Mouse (Mus musculus): Measurements from ENCODE around the gene Ifi204. TPM values are rescaled to one million over a fixed set of nuclear protein-coding genes. Genes with fewer than 3 reads are reported as not detected.
"Not testable (repeated sequence)": the region's sequence is repeated elsewhere in the genome, so short reads cannot be mapped to it uniquely, and the experiment has no call there.

Ifi204 gene
- polyA plus RNA-seq, 1 experiment from 2014 or later: 1.00 TPM

- 75% methylated on average over 4 of the region's 4 CpGs for WGBS
These were observed 25.1 kb downstream of the Ifi204 start, which contains the start of gene Ifi207 for GRCm38 (mm10) chr1:173741656-173742055. Gene Ifi207 (minus strand): TSS chr1:173741747.

GRCm38 (mm10) chr1:173740537-173740936, 26.2 kb downstream of the Ifi204 start:
- Histone ChIP-seq H3K4me3 (ENCODE audit: low read depth, low read length) (no peak overlapping the region), H3K4me2 (ENCODE audit: low read depth, low read length) (no peak overlapping the region), H3K9ac (replicated peaks; ENCODE audit: low read length) (no peak overlapping the region), H3K4me1 (ENCODE audit: control insufficient read depth, insufficient read depth, low read length) (no peaks in the 10 kb centered on the region), H3K9me3 (replicated peaks; ENCODE audit: control insufficient read depth, low read length) (no peaks in the 10 kb centered on the region), H3K27me3 (ENCODE audit: control insufficient read depth, insufficient read depth, low read length) (no peaks in the 10 kb centered on the region), H3K36me3 (replicated peaks; ENCODE audit: control insufficient read depth, insufficient read depth, low read depth, low read length) (no peaks in the 10 kb centered on the region), H3K27ac (replicated peaks; ENCODE audit: low read depth, low read length) (no peak overlapping the region)
- ATAC-seq (replicated peaks; ENCODE audit: insufficient number of reproducible peaks, low FRiP score, low TSS enrichment, low read depth) (no peak), DNase-seq (ENCODE audit: low spot score) (no peak)

More at GRCm38 (mm10) chr1:173741656-173742055, 25.1 kb downstream of the Ifi204 start, which contains the start of gene Ifi207:
- no peaks in the 10 kb centered on the region for H3K9me3 ChIP-seq (replicated peaks; ENCODE audit: control insufficient read depth, low read length)
- H3K27me3 ChIP-seq (ENCODE audit: control insufficient read depth, insufficient read depth, low read length): no peaks in the 10 kb centered on the region
- H3K4me1 ChIP-seq (ENCODE audit: control insufficient read depth, insufficient read depth, low read length): no peaks in the 10 kb centered on the region
- H3K4me2 ChIP-seq (ENCODE audit: low read depth, low read length): no peak within 1 kb of the TSS
- ATAC-seq (replicated peaks; ENCODE audit: insufficient number of reproducible peaks, low FRiP score, low TSS enrichment, low read depth) (no peak), DNase-seq (ENCODE audit: low spot score) (no peak)
- H3K27ac ChIP-seq (replicated peaks; ENCODE audit: low read depth, low read length): no peak within 1 kb of the TSS
- no peak within 1 kb of the TSS for H3K4me3 ChIP-seq (ENCODE audit: low read depth, low read length)
- no peak within 1 kb of the TSS for H3K9ac ChIP-seq (replicated peaks; ENCODE audit: low read length)
- no peaks in the 10 kb centered on the region for H3K36me3 ChIP-seq (replicated peaks; ENCODE audit: control insufficient read depth, insufficient read depth, low read depth, low read length)

GRCm38 (mm10) chr1:173736986-173737385, 29.8 kb downstream of the Ifi204 start:
- DNase-seq (ENCODE audit: low spot score) (no peak), ATAC-seq (replicated peaks; ENCODE audit: insufficient number of reproducible peaks, low FRiP score, low TSS enrichment, low read depth) (no peak)
- Histone ChIP-seq H3K4me3 (ENCODE audit: low read depth, low read length) (no peak overlapping the region), H3K4me2 (ENCODE audit: low read depth, low read length) (no peak overlapping the region), H3K9ac (replicated peaks; ENCODE audit: low read length) (no peak overlapping the region), H3K9me3 (replicated peaks; ENCODE audit: control insufficient read depth, low read length) (no peaks in the 10 kb centered on the region), H3K27me3 (ENCODE audit: control insufficient read depth, insufficient read depth, low read length) (no peaks in the 10 kb centered on the region), H3K4me1 (ENCODE audit: control insufficient read depth, insufficient read depth, low read length) (no peaks in the 10 kb centered on the region), H3K27ac (replicated peaks; ENCODE audit: low read depth, low read length) (no peak overlapping the region), H3K36me3 (replicated peaks; ENCODE audit: control insufficient read depth, insufficient read depth, low read depth, low read length) (no peaks in the 10 kb centered on the region)
- WGBS: 61% methylated on average over 2 of the region's 2 CpGs

- not testable (repeated sequence) for H3K9ac ChIP-seq (replicated peaks; ENCODE audit: low read length); H3K27ac ChIP-seq (replicated peaks; ENCODE audit: low read depth, low read length); H3K4me3 ChIP-seq (ENCODE audit: low read depth, low read length); H3K36me3 ChIP-seq (replicated peaks; ENCODE audit: control insufficient read depth, insufficient read depth, low read depth, low read length); DNase-seq (ENCODE audit: low spot score); H3K4me1 ChIP-seq (ENCODE audit: control insufficient read depth, insufficient read depth, low read length); H3K4me2 ChIP-seq (ENCODE audit: low read depth, low read length); ATAC-seq (replicated peaks; ENCODE audit: insufficient number of reproducible peaks, low FRiP score, low TSS enrichment, low read depth); H3K9me3 ChIP-seq (replicated peaks; ENCODE audit: control insufficient read depth, low read length); H3K27me3 ChIP-seq (ENCODE audit: control insufficient read depth, insufficient read depth, low read length)
- WGBS: 92% methylated on average over 4 of the region's 4 CpGs
These were observed 31.7 kb downstream of the Ifi204 start for GRCm38 (mm10) chr1:173735015-173735414.

GRCm38 (mm10) chr1:173733219-173733618, 33.5 kb downstream of the Ifi204 start:
- ATAC-seq (replicated peaks; ENCODE audit: insufficient number of reproducible peaks, low FRiP score, low TSS enrichment, low read depth): 0 out of 2 replicates have a peak, but pooled peaks have one; percentile 14

More at GRCm38 (mm10) chr1:173733219-173733618, 33.5 kb downstream of the Ifi204 start:
- Histone ChIP-seq H3K9me3 (replicated peaks; ENCODE audit: control insufficient read depth, low read length) (no peaks in the 10 kb centered on the region), H3K9ac (replicated peaks; ENCODE audit: low read length) (no peak overlapping the region), H3K4me1 (ENCODE audit: control insufficient read depth, insufficient read depth, low read length) (no peaks in the 10 kb centered on the region), H3K27me3 (ENCODE audit: control insufficient read depth, insufficient read depth, low read length) (no peaks in the 10 kb centered on the region), H3K36me3 (replicated peaks; ENCODE audit: control insufficient read depth, insufficient read depth, low read depth, low read length) (no peaks in the 10 kb centered on the region), H3K4me3 (ENCODE audit: low read depth, low read length) (no peak overlapping the region), H3K27ac (replicated peaks; ENCODE audit: low read depth, low read length) (no peak overlapping the region), H3K4me2 (ENCODE audit: low read depth, low read length) (no peak overlapping the region)
- DNase-seq (ENCODE audit: low spot score): peak; percentile 20
- 30% methylated on average over 7 of the region's 7 CpGs for WGBS

Other genes with a start within 250 kb of the Ifi204 start
- gene Ifi214, start 231.0 kb downstream of the Ifi204 start, polyA plus RNA-seq (2014; fragmentation: Nextera tagmentation; extraction: Ambion mirVana): not detected in 2 replicates
- not detected in 2 replicates for gene Ifi213, start 167.7 kb downstream of the Ifi204 start, polyA plus RNA-seq (2014; fragmentation: Nextera tagmentation; extraction: Ambion mirVana)
- gene Ifi209, start 136.0 kb downstream of the Ifi204 start, polyA plus RNA-seq (2014; fragmentation: Nextera tagmentation; extraction: Ambion mirVana): not detected in 2 replicates
- gene Ifi208, start 93.3 kb downstream of the Ifi204 start, polyA plus RNA-seq (2014; fragmentation: Nextera tagmentation; extraction: Ambion mirVana): 0.07 and 0.11 TPM in 2 replicates
- gene Ifi207, start 25.2 kb downstream of the Ifi204 start, polyA plus RNA-seq (2014; fragmentation: Nextera tagmentation; extraction: Ambion mirVana): 0.74 and 0.95 TPM in 2 replicates
- 0.28 and 0.40 TPM in 2 replicates for gene Ifi211, start 146.1 kb upstream of the Ifi204 start, polyA plus RNA-seq (2014; fragmentation: Nextera tagmentation; extraction: Ambion mirVana)
- 0.49 and 0.75 TPM in 2 replicates for gene Mndal, start 175.5 kb upstream of the Ifi204 start, polyA plus RNA-seq (2014; fragmentation: Nextera tagmentation; extraction: Ambion mirVana)
- gene Ifi203, start 175.7 kb upstream of the Ifi204 start, polyA plus RNA-seq (2014; fragmentation: Nextera tagmentation; extraction: Ambion mirVana): 0.17 and 0.38 TPM in 2 replicates
- gene Ifi202b, start 215.8 kb upstream of the Ifi204 start, polyA plus RNA-seq (2014; fragmentation: Nextera tagmentation; extraction: Ambion mirVana): 0.20 and 0.36 TPM in 2 replicates